Mouse (Mus musculus) forebrain, embryonic 14.5 days (tissue): ENCODE results near the gene Senp7. TPM values are rescaled to one million over a fixed set of nuclear protein-coding genes. Genes with fewer than 3 reads are reported as not detected.
"Not testable (repeated sequence)": the region's sequence is repeated elsewhere in the genome, so short reads cannot be mapped to it uniquely, and the experiment has no call there.

ENCODE experiments used
- ATAC-seq: fragments of 200-750 bp; cut with Nextera tagmentation; 2 replicates; pipeline ENCODE4 v1.8.0; 2017; ENCODE audit warnings: mild to moderate bottlenecking, moderate library complexity
- DNase-seq: peaks from one replicate; pipeline ENCODE4 v3.0.0-alpha.2; 2015; ENCODE audit warnings: low spot score
- H3K27ac ChIP-seq: fragments of 300-500 bp; sonication (generic); 2 replicates; pipeline ENCODE4 v1.5.1; 2014; ENCODE audit warnings: low read depth, mild to moderate bottlenecking, control low read depth, low read length, moderate library complexity
- H3K27me3 ChIP-seq: fragments of 300-500 bp; sonication (generic); replicated peaks from 2 replicates; pipeline ENCODE4 v1.6.1; 2014; ENCODE audit warnings: low read length, control low read depth, mixed read lengths; ENCODE audit not compliant: control insufficient read depth, insufficient read depth
- H3K36me3 ChIP-seq: fragments of 300-500 bp; sonication (generic); 2 replicates; pipeline ENCODE4 v1.6.1; 2014; ENCODE audit warnings: low read length, control low read depth; ENCODE audit not compliant: control insufficient read depth, insufficient read depth
- H3K4me1 ChIP-seq: fragments of 300-500 bp; sonication (generic); 2 replicates; pipeline ENCODE4 v1.6.1; 2014; ENCODE audit warnings: antibody characterized with exemption, low read length, control low read depth; ENCODE audit not compliant: control insufficient read depth, insufficient read depth
- H3K4me2 ChIP-seq: fragments of 300-500 bp; sonication (generic); 2 replicates; pipeline ENCODE4 v1.6.1; 2014; ENCODE audit warnings: mild to moderate bottlenecking, control low read depth, low read length
- H3K4me3 ChIP-seq: fragments of 300-500 bp; sonication (generic); 2 replicates; pipeline ENCODE4 v1.5.1; 2014; ENCODE audit warnings: low read depth, low read length, control low read depth
- H3K9ac ChIP-seq: fragments of 300-500 bp; sonication (generic); 2 replicates; pipeline ENCODE4 v1.6.1; 2014; ENCODE audit warnings: mild to moderate bottlenecking, low read length, control low read depth, moderate library complexity
- H3K9me3 ChIP-seq: fragments of 300-500 bp; sonication (generic); replicated peaks from 2 replicates; pipeline ENCODE4 v1.6.1; 2016; ENCODE audit warnings: low read length, control low read depth, mixed read lengths; ENCODE audit not compliant: control insufficient read depth
- WGBS: fragments of 180-500 bp; shearing (Covaris S2); extraction: QIAGEN DNeasy Blood & Tissue Kit; methylation state at CpG from one replicate; pipeline ENCODE4 v1.1.7; 2014; 5-methylcytosine and 5-hydroxymethylcytosine counted together
- polyA plus RNA-seq: library from polyadenylated mRNA; unstranded; fragments of >200 nt; fragmentation: Nextera tagmentation; extraction: Ambion mirVana; gene quantifications from 2 replicates; pipeline ENCODE4 v1.2.1, GENCODE M21; 2014

The Senp7 gene
- polyA plus RNA-seq, 1 experiment from 2014 or later: 47.5 TPM

GRCm38 (mm10) chr16:56096401-56097018 is 48.4 kb downstream of the Senp7 start:
- DNase-seq, H3K27ac ChIP-seq, ATAC-seq, H3K9ac ChIP-seq, H3K9me3 ChIP-seq, H3K4me2 ChIP-seq, H3K4me1 ChIP-seq, H3K4me3 ChIP-seq, H3K27me3 ChIP-seq: not testable (repeated sequence)
- peaks cover 43% of the 10 kb centered on the region for H3K36me3 ChIP-seq

- Histone ChIP-seq H3K9me3 (no peaks in the 10 kb centered on the region), H3K27ac (no peak overlapping the region), H3K4me2 (no peak overlapping the region), H3K36me3 (peaks cover 33% of the 10 kb centered on the region), H3K9ac (no peak overlapping the region), H3K4me3 (no peak overlapping the region), H3K27me3 (no peaks in the 10 kb centered on the region), H3K4me1 (no peaks in the 10 kb centered on the region)
- no peak for DNase-seq
- 79% methylated on average over 3 of the region's 3 CpGs for WGBS
- ATAC-seq: no peak
Observed at GRCm38 (mm10) chr16:56115706-56116105, 67.6 kb downstream of the Senp7 start.

- H3K27ac ChIP-seq: no peak overlapping the region
- H3K36me3 ChIP-seq: peaks cover 34% of the 10 kb centered on the region
- no peak overlapping the region for H3K4me2 ChIP-seq
- no peaks in the 10 kb centered on the region for H3K9me3 ChIP-seq
- DNase-seq (no peak), ATAC-seq (no peak)
- no peaks in the 10 kb centered on the region for H3K27me3 ChIP-seq
- WGBS: 83% methylated on average over 5 of the region's 5 CpGs
- no peaks in the 10 kb centered on the region for H3K4me1 ChIP-seq
- H3K4me3 ChIP-seq: no peak overlapping the region
- H3K9ac ChIP-seq: no peak overlapping the region
Observed at GRCm38 (mm10) chr16:56116155-56116554, 68.0 kb downstream of the Senp7 start.

- no peak overlapping the region for H3K9ac ChIP-seq
- 92% methylated on average over 10 of the region's 10 CpGs for WGBS
- ATAC-seq (no peak), DNase-seq (no peak)
- H3K36me3 ChIP-seq: peaks cover 29% of the 10 kb centered on the region
- H3K4me2 ChIP-seq: no peak overlapping the region
- no peaks in the 10 kb centered on the region for H3K9me3 ChIP-seq
- H3K27me3 ChIP-seq: no peaks in the 10 kb centered on the region
- H3K4me1 ChIP-seq: no peaks in the 10 kb centered on the region
- no peak overlapping the region for H3K27ac ChIP-seq
- no peak overlapping the region for H3K4me3 ChIP-seq
Observed at GRCm38 (mm10) chr16:56117327-56118180, 69.4 kb downstream of the Senp7 start.

GRCm38 (mm10) chr16:56122517-56122916 is 74.4 kb downstream of the Senp7 start:
- no peak overlapping the region for H3K4me2 ChIP-seq
- WGBS: 89% methylated on average over 5 of the region's 5 CpGs
- no peak overlapping the region for H3K27ac ChIP-seq
- no peak overlapping the region for H3K9ac ChIP-seq
- no peak overlapping the region for H3K4me3 ChIP-seq
- no peak for ATAC-seq
- H3K27me3 ChIP-seq: no peaks in the 10 kb centered on the region
- DNase-seq: no peak
- H3K4me1 ChIP-seq: no peaks in the 10 kb centered on the region
- no peaks in the 10 kb centered on the region for H3K9me3 ChIP-seq
- H3K36me3 ChIP-seq: peaks cover 33% of the 10 kb centered on the region

- Histone ChIP-seq H3K4me2 (no peak overlapping the region), H3K4me3 (no peak overlapping the region), H3K9me3 (no peaks in the 10 kb centered on the region), H3K4me1 (no peaks in the 10 kb centered on the region), H3K9ac (no peak overlapping the region), H3K27ac (no peak overlapping the region), H3K36me3 (peaks cover 42% of the 10 kb centered on the region), H3K27me3 (no peaks in the 10 kb centered on the region)
- WGBS: 97% methylated on average over 3 of the region's 3 CpGs
- no peak for DNase-seq
- no peak for ATAC-seq
Observed at GRCm38 (mm10) chr16:56124045-56124444, 75.9 kb downstream of the Senp7 start.

- Histone ChIP-seq H3K9me3 (no peaks in the 10 kb centered on the region), H3K27ac (no peak overlapping the region), H3K4me3 (no peak overlapping the region), H3K9ac (no peak overlapping the region), H3K36me3 (peaks cover 21% of the 10 kb centered on the region), H3K4me1 (no peaks in the 10 kb centered on the region), H3K27me3 (no peaks in the 10 kb centered on the region), H3K4me2 (no peak overlapping the region)
- peak; percentile 65 for ATAC-seq
- DNase-seq: peak; percentile 68
- 35% methylated on average over 3 of the region's 3 CpGs for WGBS
Observed at GRCm38 (mm10) chr16:56131666-56132065, 83.5 kb downstream of the Senp7 start.

GRCm38 (mm10) chr16:56134149-56134548 is 86.0 kb downstream of the Senp7 start:
- ATAC-seq: no peak
- Histone ChIP-seq H3K36me3 (peaks cover 8% of the 10 kb centered on the region; the same call in 1 of the 2 replicates), H3K9me3 (no peaks in the 10 kb centered on the region), H3K4me1 (no peaks in the 10 kb centered on the region), H3K4me2 (no peak overlapping the region), H3K27ac (no peak overlapping the region), H3K9ac (no peak overlapping the region), H3K4me3 (no peak overlapping the region), H3K27me3 (no peaks in the 10 kb centered on the region)
- WGBS: 55% methylated on average over 4 of the region's 4 CpGs
- DNase-seq: peak; percentile 6

GRCm38 (mm10) chr16:56137672-56138071 is 89.5 kb downstream of the Senp7 start:
- H3K36me3 ChIP-seq, ATAC-seq, H3K9ac ChIP-seq, H3K27me3 ChIP-seq, H3K4me2 ChIP-seq, H3K9me3 ChIP-seq, H3K27ac ChIP-seq, H3K4me3 ChIP-seq, DNase-seq, H3K4me1 ChIP-seq: not testable (repeated sequence)
- 96% methylated on average over 5 of the region's 5 CpGs for WGBS
